Comparison of ENCODE assay signal across 8 mouse cellular contexts in the genomic region with DNA sequence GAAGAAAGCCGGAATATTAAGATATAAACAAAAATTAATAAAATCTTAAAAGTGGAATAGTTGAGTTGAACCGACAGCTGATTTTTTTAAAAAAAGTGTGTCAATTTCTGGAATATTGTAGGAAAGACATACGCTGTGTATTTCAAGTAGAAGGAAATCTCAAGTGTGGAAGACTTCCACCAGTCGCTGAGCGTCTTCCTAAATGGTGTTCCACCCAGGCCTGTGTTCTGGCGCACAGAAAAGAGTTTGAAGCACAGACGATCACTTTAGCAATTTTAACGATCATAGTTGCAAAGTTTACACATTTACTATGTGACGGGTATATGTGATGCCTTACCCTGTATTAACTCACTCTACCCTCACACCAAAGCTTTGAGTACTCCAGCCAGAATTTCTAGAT. TPM values are rescaled to one million over a fixed set of nuclear protein-coding genes. Genes with fewer than 3 reads are reported as not detected.
DNase-seq lines count a peak whose midpoint lies in the region; ATAC-seq and TF ChIP-seq lines count a peak whose summit lies in the region.

No protein-coding gene starts in this region.

- intact Hi-C loops in gastrocnemius, adult 2 months (cut with DNase I): loop anchor here (10.0 kb wide), 1 partner anchor 191 kb away; no protein-coding TSS in a partner anchor

- no peak overlapping the region for H3K9ac ChIP-seq in lung, embryonic 15.5 days
- no peak overlapping the region for H3K9ac ChIP-seq in limb, embryonic 14.5 days (ENCODE audit: low read depth, low read length, severe bottlenecking)
- H3K9ac ChIP-seq in neural tube, embryonic 14.5 days (replicated peaks; ENCODE audit: low read depth, low read length): no peak overlapping the region

- TF ChIP-seq POLR2A in limb, embryonic 14.5 days (IDR thresholded peaks at IDR 0.05; ENCODE audit: borderline replicate concordance, extremely low read depth, insufficient read depth, insufficient read length): no peak

- ATAC-seq in lung, embryonic 15.5 days (ENCODE audit: borderline replicate concordance, extremely low read depth, low FRiP score, low TSS enrichment): no peak
- ATAC-seq in limb, embryonic 14.5 days (ENCODE audit: low FRiP score, low read depth): no peak
- no peak for ATAC-seq in neural tube, embryonic 14.5 days (ENCODE audit: low read depth)

- no peaks in the 10 kb centered on the region for H3K36me3 ChIP-seq in lung, embryonic 15.5 days
- no peaks in the 10 kb centered on the region for H3K36me3 ChIP-seq in limb, embryonic 14.5 days (ENCODE audit: control insufficient read depth, insufficient read depth, low read length)
- H3K36me3 ChIP-seq in neural tube, embryonic 14.5 days (ENCODE audit: control insufficient read depth, insufficient read depth, low read length): no peaks in the 10 kb centered on the region

- peak overlapping the region; percentile 99 for H3K4me3 ChIP-seq in gastrocnemius, adult 2 months
- peak overlapping the region; percentile 96; the same call in 1 of the 2 replicates for H3K4me3 ChIP-seq in lung, embryonic 15.5 days
- peak overlapping the region; percentile 63; the same call in 1 of the 2 replicates for H3K4me3 ChIP-seq in limb, embryonic 14.5 days (replicated peaks; ENCODE audit: low read length)
- peak overlapping the region; percentile 89 for H3K4me3 ChIP-seq in neural tube, embryonic 14.5 days (ENCODE audit: low read depth, low read length)

- no peaks in the 10 kb centered on the region for H3K27me3 ChIP-seq in lung, embryonic 15.5 days
- H3K27me3 ChIP-seq in limb, embryonic 14.5 days (ENCODE audit: control insufficient read depth, insufficient read depth, low read length): no peaks in the 10 kb centered on the region
- no peaks in the 10 kb centered on the region for H3K27me3 ChIP-seq in neural tube, embryonic 14.5 days (ENCODE audit: control insufficient read depth, insufficient read depth, low read length)

- H3K4me2 ChIP-seq in lung, embryonic 15.5 days: peak overlapping the region; percentile 72
- peak overlapping the region; percentile 83; the same call in 1 of the 2 replicates for H3K4me2 ChIP-seq in limb, embryonic 14.5 days (replicated peaks; ENCODE audit: low read depth, low read length, severe bottlenecking)
- peak overlapping the region; percentile 40; the same call in 1 of the 2 replicates for H3K4me2 ChIP-seq in neural tube, embryonic 14.5 days (ENCODE audit: low read depth, low read length)

- no peak for DNase-seq in gastrocnemius, adult 2 months
- DNase-seq in gastrocnemius, adult 8-10 months (ENCODE audit: low spot score in 2 of 2): no peak
- DNase-seq in lung, postnatal 10 days: no peak
- no peak for DNase-seq in limb, embryonic 14.5 days (ENCODE audit: low spot score)
- DNase-seq in adrenal gland, adult (ENCODE audit: inconsistent age in 2 of 2, low spot score in 1 of 2): no peak
- DNase-seq in thymus, postnatal 0 days (ENCODE audit: low spot score): no peak

- 87% methylated on average over 9 of the region's 9 CpGs for WGBS in lung, embryonic 15.5 days
- 89% methylated on average over 9 of the region's 9 CpGs for WGBS in limb, embryonic 14.5 days
- 91% methylated on average over 9 of the region's 9 CpGs for WGBS in neural tube, embryonic 14.5 days

- H3K27ac ChIP-seq in gastrocnemius, adult 2 months: peak overlapping the region; percentile 96
- H3K27ac ChIP-seq in lung, embryonic 15.5 days: no peak overlapping the region
- no peak overlapping the region; the same call in 1 of the 2 replicates for H3K27ac ChIP-seq in limb, embryonic 14.5 days (replicated peaks; ENCODE audit: low read depth, low read length)
- H3K27ac ChIP-seq in neural tube, embryonic 14.5 days (ENCODE audit: low read depth, low read length): peak overlapping the region; percentile 89; the same call in 1 of the 2 replicates

- peaks cover 29% of the 10 kb centered on the region for H3K4me1 ChIP-seq in lung, embryonic 15.5 days
- H3K4me1 ChIP-seq in limb, embryonic 14.5 days (ENCODE audit: control insufficient read depth, insufficient read depth, low read length): peaks cover 17% of the 10 kb centered on the region
- peaks cover 22% of the 10 kb centered on the region for H3K4me1 ChIP-seq in neural tube, embryonic 14.5 days (ENCODE audit: control insufficient read depth, insufficient read depth, low read length)

- TF ChIP-seq CTCF in gastrocnemius, adult 2 months (IDR thresholded peaks at IDR 0.05): no peak

- no peaks in the 10 kb centered on the region for H3K9me3 ChIP-seq in lung, embryonic 15.5 days
- no peaks in the 10 kb centered on the region for H3K9me3 ChIP-seq in limb, embryonic 14.5 days (ENCODE audit: control insufficient read depth, low read length)
- H3K9me3 ChIP-seq in neural tube, embryonic 14.5 days (ENCODE audit: control insufficient read depth, low read length): no peaks in the 10 kb centered on the region

RNA-seq across cellular contexts. Expression of gene Cfap20, which starts 0.8 kb away (rescaled TPM):
- 1 to 10 TPM; 6.5 TPM for total RNA-seq in gastrocnemius, adult 2 months (2021)
- total RNA-seq in gastrocnemius, adult 8-10 months (2022): 1 to 10 TPM; 3.6 to 6.4 (median 5.3) TPM
- polyA plus RNA-seq in lung, embryonic 15.5 days (2015; fragmentation: Nextera tagmentation; extraction: Ambion mirVana): 143 and 150 TPM in 2 replicates
- polyA plus RNA-seq in limb, embryonic 14.5 days (2012; rRNA removed): 154 and 161 TPM in 2 replicates
- polyA plus RNA-seq in limb, embryonic 14.5 days (2014; fragmentation: Nextera tagmentation; extraction: Ambion mirVana): 158 and 168 TPM in 2 replicates
- 133 and 135 TPM in 2 replicates for polyA plus RNA-seq in neural tube, embryonic 14.5 days (2014; fragmentation: Nextera tagmentation; extraction: Ambion mirVana)
- polyA plus RNA-seq in thymus, postnatal 0 days (2015; fragmentation: Nextera tagmentation; extraction: Ambion mirVana): 94.4 and 104 TPM in 2 replicates

RNA-seq across cellular contexts. Expression of gene Csnk2a2, which starts 54.4 kb away (rescaled TPM):
- 10 to 100 TPM; 23.1 to 23.7 TPM for total RNA-seq in gastrocnemius, adult 2 months (2021)
- 10 to 100 TPM; 19.8 to 24.9 (median 22.2) TPM for total RNA-seq in gastrocnemius, adult 8-10 months (2022)
- polyA plus RNA-seq in lung, embryonic 15.5 days (2015; fragmentation: Nextera tagmentation; extraction: Ambion mirVana): 9.6 and 11.3 TPM in 2 replicates
- 53.6 and 57.4 TPM in 2 replicates for polyA plus RNA-seq in limb, embryonic 14.5 days (2012; rRNA removed)
- 22.5 and 22.6 TPM in 2 replicates for polyA plus RNA-seq in limb, embryonic 14.5 days (2014; fragmentation: Nextera tagmentation; extraction: Ambion mirVana)
- 16.1 and 16.7 TPM in 2 replicates for polyA plus RNA-seq in neural tube, embryonic 14.5 days (2014; fragmentation: Nextera tagmentation; extraction: Ambion mirVana)
- 10.7 and 13.9 TPM in 2 replicates for polyA plus RNA-seq in thymus, postnatal 0 days (2015; fragmentation: Nextera tagmentation; extraction: Ambion mirVana)

Comparison
In these comparisons a context has a peak if more than half of its experiments do, and no peak if none do; other contexts are left out.
1. H3K27ac ChIP-seq: peak in gastrocnemius, adult 2 months (single experiment) and neural tube, embryonic 14.5 days (single experiment); none in lung, embryonic 15.5 days (single experiment) and limb, embryonic 14.5 days (single experiment).
2. Peak in every context shown above with its lines, with median percentiles within 50 percentile points of each other: H3K4me3 ChIP-seq and H3K4me2 ChIP-seq.